Mouse (Mus musculus): Measurements from ENCODE around the gene Ift74. TPM values are rescaled to one million over a fixed set of nuclear protein-coding genes. Genes with fewer than 3 reads are reported as not detected.

Gene Ift74
- 4.8 and 7.1 TPM in 2 replicates for polyA plus RNA-seq (2012; ENCODE audit: insufficient read depth, insufficient read length, missing spikeins)

DNA sequence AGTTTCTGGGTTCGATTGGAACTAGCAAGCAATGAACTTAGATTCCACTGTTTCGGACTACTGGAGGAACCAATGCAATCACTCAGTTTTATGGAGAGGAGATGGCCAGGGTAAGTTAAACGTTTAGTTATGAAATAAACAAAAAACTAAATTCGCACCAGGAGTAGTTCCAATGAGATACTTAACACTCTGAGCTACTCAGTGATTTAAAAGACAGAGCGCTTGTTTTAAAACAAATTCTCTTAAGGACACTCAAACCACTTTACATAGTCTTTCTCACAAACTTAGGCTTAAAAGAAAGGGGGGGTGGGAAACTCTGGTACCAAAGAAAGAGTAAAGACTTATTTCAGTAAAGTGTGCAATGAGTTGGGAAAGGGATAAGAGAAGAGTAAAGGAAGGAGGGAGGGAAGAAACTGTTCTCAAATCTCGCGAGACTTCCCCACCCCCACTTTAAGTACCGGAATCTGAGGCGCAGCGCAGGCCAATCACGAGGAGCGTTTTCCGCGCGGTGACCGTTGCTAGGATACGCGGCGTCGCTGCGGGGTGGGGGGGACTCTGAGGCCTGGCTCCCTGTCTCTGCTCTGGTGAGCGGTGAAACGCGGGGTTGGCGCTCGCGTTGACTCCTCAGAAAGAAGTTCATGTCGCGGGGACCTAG, at the start of gene Ift74:
Gene Ift74, plus strand, starts transcription at position 520 of the 655 bp plus-strand sequence.
- H3K4me3 ChIP-seq (ENCODE audit: insufficient read depth, low read depth, low read length), result peak within 1 kb of the TSS; percentile 93
- H3K27ac ChIP-seq (replicated peaks; ENCODE audit: low read depth, low read length), result no peak within 1 kb of the TSS
- no peaks in the 10 kb centered on the region for H3K4me1 ChIP-seq (ENCODE audit: control insufficient read depth, insufficient read depth, insufficient read length, low read length)

DNA sequence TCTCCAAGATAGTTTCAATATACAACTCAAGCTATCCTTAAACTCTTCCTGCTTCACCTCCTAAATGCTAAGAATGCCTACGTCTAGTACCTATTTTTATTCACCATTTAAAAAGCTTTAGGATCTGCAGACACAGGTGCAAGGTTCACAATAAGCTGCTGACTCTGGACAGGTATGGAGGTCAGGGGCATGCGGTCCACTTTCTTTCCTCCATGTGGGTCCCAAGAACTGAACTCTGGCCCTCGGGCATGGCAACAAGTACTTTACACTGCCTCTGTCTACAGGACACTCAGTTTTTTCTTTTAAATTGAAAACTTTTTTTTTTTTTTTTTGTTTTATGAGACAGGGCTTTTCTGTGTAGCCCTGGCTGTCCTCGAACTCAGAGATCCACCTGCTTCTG, 41.6 kb upstream of the Ift74 start:
- no peak overlapping the region for H3K4me3 ChIP-seq (ENCODE audit: insufficient read depth, low read depth, low read length)
- no peaks in the 10 kb centered on the region for H3K4me1 ChIP-seq (ENCODE audit: control insufficient read depth, insufficient read depth, insufficient read length, low read length)
- no peak overlapping the region for H3K27ac ChIP-seq (replicated peaks; ENCODE audit: low read depth, low read length)

DNA sequence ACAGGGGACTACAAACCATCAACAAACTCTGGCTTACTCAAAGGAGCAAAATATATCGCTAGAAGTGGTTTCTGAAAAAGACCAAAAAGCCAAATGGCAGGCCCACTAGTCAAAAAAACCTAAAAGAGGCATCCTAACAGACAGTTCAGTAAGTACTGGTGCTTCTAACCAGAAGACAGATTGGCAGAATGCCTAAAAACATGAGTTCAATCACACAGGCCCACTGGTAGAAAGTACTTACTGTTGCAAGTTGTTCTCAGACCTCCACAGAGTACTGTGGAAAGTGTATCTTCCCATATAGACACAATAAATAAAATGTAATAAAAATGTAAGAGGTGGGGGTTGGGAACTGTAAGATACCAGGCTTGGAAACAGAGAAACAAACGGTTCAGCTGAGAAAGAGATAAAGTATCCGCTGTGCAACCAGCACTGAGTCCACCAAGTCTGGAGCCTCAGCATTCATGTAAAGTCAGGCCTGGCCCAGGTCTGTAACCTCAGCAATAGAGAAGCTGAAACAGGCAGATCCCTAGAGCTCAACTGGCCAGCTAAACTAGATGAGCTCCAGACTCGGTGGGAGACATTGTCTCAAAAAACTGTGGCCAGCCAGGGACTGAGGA, 22.4 kb upstream of the Ift74 start:
- no peak overlapping the region for H3K4me3 ChIP-seq (ENCODE audit: insufficient read depth, low read depth, low read length)
- no peak overlapping the region for H3K27ac ChIP-seq (replicated peaks; ENCODE audit: low read depth, low read length)
- H3K4me1 ChIP-seq (ENCODE audit: control insufficient read depth, insufficient read depth, insufficient read length, low read length), result peaks cover 5% of the 10 kb centered on the region; the same call in 1 of the 2 replicates

- Histone ChIP-seq H3K4me1 (ENCODE audit: control insufficient read depth, insufficient read depth, insufficient read length, low read length) (peaks cover 5% of the 10 kb centered on the region; the same call in 1 of the 2 replicates), H3K4me3 (ENCODE audit: insufficient read depth, low read depth, low read length) (no peak overlapping the region), H3K27ac (replicated peaks; ENCODE audit: low read depth, low read length) (no peak overlapping the region)
These were observed 21.6 kb upstream of the Ift74 start for GRCm38 (mm10) chr4:94592709-94593108.

DNA sequence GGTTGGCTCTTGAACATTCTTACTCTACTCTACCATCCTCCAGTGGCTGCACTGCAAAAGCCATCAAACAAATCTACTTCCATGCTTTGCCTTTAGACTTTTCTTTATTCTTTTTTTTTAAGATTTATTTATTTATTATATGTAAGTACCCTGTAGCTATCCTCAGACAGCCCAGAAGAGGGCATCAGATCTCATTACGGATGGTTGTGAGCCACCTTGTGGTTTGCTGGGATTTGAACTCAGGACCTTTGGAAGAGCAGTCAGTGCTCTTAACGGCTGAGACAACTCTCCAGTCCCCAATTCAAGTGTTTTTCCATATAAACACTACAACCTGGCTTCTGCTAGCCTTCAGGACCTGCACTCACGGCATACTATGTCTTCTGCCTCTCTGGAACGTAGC, 12.9 kb upstream of the Ift74 start:
- Histone ChIP-seq H3K4me3 (ENCODE audit: insufficient read depth, low read depth, low read length) (no peak overlapping the region), H3K4me1 (ENCODE audit: control insufficient read depth, insufficient read depth, insufficient read length, low read length) (peaks cover 2% of the 10 kb centered on the region; the same call in 1 of the 2 replicates), H3K27ac (replicated peaks; ENCODE audit: low read depth, low read length) (no peak overlapping the region)

- Histone ChIP-seq H3K4me1 (ENCODE audit: control insufficient read depth, insufficient read depth, insufficient read length, low read length) (peaks cover 2% of the 10 kb centered on the region; the same call in 1 of the 2 replicates), H3K27ac (replicated peaks; ENCODE audit: low read depth, low read length) (peak overlapping the region; percentile 42)
These were observed 11.7 kb upstream of the Ift74 start for GRCm38 (mm10) chr4:94602496-94603030.

GRCm38 (mm10) chr4:94603031-94603629, 11.2 kb upstream of the Ift74 start, which contains the start of gene Plaa:
Gene Plaa (minus strand): TSS chr4:94603244.
- H3K4me3 ChIP-seq (ENCODE audit: insufficient read depth, low read depth, low read length), result peak within 1 kb of the TSS; percentile 94
- peaks cover 2% of the 10 kb centered on the region; the same call in 1 of the 2 replicates for H3K4me1 ChIP-seq (ENCODE audit: control insufficient read depth, insufficient read depth, insufficient read length, low read length)
- peak within 1 kb of the TSS; percentile 91 for H3K27ac ChIP-seq (replicated peaks; ENCODE audit: low read depth, low read length)

More at GRCm38 (mm10) chr4:94602496-94603030, 11.7 kb upstream of the Ift74 start:
- peak overlapping the region; percentile 94 for H3K4me3 ChIP-seq (ENCODE audit: insufficient read depth, low read depth, low read length)

GRCm38 (mm10) chr4:94604452-94605019, 9.8 kb upstream of the Ift74 start:
- H3K27ac ChIP-seq (replicated peaks; ENCODE audit: low read depth, low read length), result no peak overlapping the region
- no peak overlapping the region for H3K4me3 ChIP-seq (ENCODE audit: insufficient read depth, low read depth, low read length)
- peaks cover 2% of the 10 kb centered on the region; the same call in 1 of the 2 replicates for H3K4me1 ChIP-seq (ENCODE audit: control insufficient read depth, insufficient read depth, insufficient read length, low read length)

DNA sequence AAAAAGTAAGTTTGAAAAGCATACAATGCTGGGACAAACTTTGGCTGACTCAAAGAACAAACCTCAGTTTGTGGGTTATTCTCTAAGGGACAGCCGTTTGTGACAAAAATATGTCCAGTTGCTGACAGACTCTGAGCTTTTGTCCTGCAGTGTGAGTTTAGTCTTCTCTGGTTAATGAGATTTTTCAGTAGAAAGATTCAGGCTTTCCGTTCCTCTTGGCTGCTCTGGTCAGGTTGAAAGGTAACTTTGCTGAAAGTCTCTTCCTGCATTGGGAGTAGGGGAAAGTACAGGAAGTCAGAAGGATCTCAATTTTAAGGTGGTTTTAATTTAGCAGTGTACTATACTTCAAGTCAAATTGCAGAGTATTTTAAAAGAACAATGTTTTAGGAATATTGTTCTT, 8.7 kb upstream of the Ift74 start:
- no peak overlapping the region for H3K4me3 ChIP-seq (ENCODE audit: insufficient read depth, low read depth, low read length)
- H3K4me1 ChIP-seq (ENCODE audit: control insufficient read depth, insufficient read depth, insufficient read length, low read length), result peaks cover 2% of the 10 kb centered on the region; the same call in 1 of the 2 replicates
- H3K27ac ChIP-seq (replicated peaks; ENCODE audit: low read depth, low read length), result no peak overlapping the region

DNA sequence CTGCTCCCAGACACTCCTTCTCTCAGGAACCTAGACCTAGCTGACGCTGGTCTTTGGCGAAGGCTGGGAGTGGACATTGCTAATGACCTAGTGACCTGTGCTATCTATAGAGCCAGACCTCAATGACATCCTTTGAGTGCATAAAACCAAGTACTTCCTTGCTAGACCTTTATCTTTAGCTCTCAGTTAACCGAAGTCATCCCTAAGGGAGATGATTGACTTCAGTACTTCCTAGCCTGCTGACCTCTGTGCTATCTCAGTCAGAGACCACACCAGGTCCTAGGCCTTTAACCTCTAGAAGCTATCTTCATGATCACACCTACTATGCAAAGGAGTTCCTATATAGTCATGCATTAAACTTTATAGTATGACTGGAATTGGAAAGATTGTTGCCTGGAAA, 4.0 kb upstream of the Ift74 start:
- H3K4me3 ChIP-seq (ENCODE audit: insufficient read depth, low read depth, low read length), result no peak overlapping the region
- H3K27ac ChIP-seq (replicated peaks; ENCODE audit: low read depth, low read length), result no peak overlapping the region
- H3K4me1 ChIP-seq (ENCODE audit: control insufficient read depth, insufficient read depth, insufficient read length, low read length), result no peaks in the 10 kb centered on the region

DNA sequence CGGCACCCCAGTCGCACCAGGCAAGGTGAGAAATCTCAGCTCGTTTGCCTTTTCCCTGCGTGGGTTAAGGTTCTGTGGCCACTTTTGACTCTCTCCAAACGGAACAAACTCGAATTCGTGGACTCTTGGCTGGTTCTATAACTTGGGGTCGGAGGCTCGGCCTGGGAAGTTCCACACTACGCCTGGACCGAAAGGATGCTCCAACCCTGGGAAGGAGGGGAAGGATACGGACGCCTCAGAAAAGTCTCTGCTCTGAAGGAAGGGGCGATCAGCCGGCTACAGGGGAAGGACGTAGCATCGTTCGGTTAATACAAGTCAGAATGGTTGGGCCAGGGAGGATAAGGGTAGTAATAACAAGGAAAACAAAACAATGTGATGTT, 326 bp downstream of the Ift74 start:
- H3K27ac ChIP-seq (replicated peaks; ENCODE audit: low read depth, low read length), result no peak overlapping the region
- no peaks in the 10 kb centered on the region for H3K4me1 ChIP-seq (ENCODE audit: control insufficient read depth, insufficient read depth, insufficient read length, low read length)
- H3K4me3 ChIP-seq (ENCODE audit: insufficient read depth, low read depth, low read length), result peak overlapping the region; percentile 93

DNA sequence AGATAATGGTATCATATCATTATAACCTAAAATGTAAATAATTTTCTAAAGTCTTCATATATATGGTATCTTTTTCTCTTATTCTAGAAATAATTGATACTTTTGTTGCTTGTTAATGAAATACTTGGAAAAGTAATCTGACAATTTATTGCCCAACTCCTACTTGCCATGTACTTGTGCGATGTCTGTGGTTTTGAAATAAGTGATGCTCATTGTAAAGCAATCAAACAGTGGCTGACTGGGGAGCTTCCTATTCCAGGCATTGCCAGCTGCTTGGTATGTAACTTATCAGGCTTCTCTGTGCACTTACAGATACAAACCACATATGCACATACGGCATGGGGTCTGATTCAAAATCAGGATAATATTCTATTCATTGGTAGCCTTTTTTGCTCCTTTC, 5.8 kb downstream of the Ift74 start:
- Histone ChIP-seq H3K27ac (replicated peaks; ENCODE audit: low read depth, low read length) (no peak overlapping the region), H3K4me1 (ENCODE audit: control insufficient read depth, insufficient read depth, insufficient read length, low read length) (no peaks in the 10 kb centered on the region), H3K4me3 (ENCODE audit: insufficient read depth, low read depth, low read length) (no peak overlapping the region)

- H3K4me3 ChIP-seq (ENCODE audit: insufficient read depth, low read depth, low read length), result no peak overlapping the region
- H3K4me1 ChIP-seq (ENCODE audit: control insufficient read depth, insufficient read depth, insufficient read length, low read length), result no peaks in the 10 kb centered on the region
- no peak overlapping the region for H3K27ac ChIP-seq (replicated peaks; ENCODE audit: low read depth, low read length)
These were observed 28.9 kb downstream of the Ift74 start for GRCm38 (mm10) chr4:94643141-94643540.

DNA sequence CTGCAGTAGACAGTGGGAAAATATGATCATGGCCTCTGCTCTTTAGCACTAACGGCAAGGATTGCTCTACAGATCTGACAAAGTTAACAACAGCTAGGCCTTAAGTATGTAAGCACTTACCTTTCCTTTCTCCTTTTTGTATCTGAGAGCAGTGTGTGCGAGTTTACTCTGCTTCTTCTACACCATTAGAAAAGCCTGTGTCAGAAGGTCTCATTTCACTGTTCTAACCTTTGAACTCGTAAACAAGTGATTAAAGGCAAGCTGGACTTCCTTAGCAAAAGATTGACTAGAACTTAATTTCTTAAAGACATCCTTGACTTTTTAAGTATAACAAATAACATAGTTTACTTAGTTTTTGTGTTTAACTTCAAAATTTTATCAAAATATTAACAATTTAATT, 35.6 kb downstream of the Ift74 start, which contains the start of gene Lrrc19:
Gene Lrrc19, minus strand, starts transcription at position 225 of the 400 bp plus-strand sequence.
- Histone ChIP-seq H3K4me1 (ENCODE audit: control insufficient read depth, insufficient read depth, insufficient read length, low read length) (no peaks in the 10 kb centered on the region), H3K27ac (replicated peaks; ENCODE audit: low read depth, low read length) (no peak within 1 kb of the TSS), H3K4me3 (ENCODE audit: insufficient read depth, low read depth, low read length) (no peak within 1 kb of the TSS)

All from brown adipose tissue, adult 24 weeks (tissue).